Mouse (Mus musculus) lung, adult 10 weeks (tissue): ENCODE data around the gene Calca. TPM values are rescaled to one million over a fixed set of nuclear protein-coding genes. Genes with fewer than 3 reads are reported as not detected.

Experiments
- polyA plus RNA-seq: library from polyadenylated mRNA; stranded (reverse); fragments of 350-450 nt; fragmentation: Illumina TruSeq; extraction: RNeasy Lipid Tissue Mini Kit (QIAGEN cat#74804); gene quantifications from one replicate; pipeline ENCODE4 v1.2.3, GENCODE M21; 2014; ENCODE audit warnings: low read depth, low replicate concordance; ENCODE audit not compliant: insufficient read depth

Calca gene
- 4.1 TPM for polyA plus RNA-seq

DNA sequence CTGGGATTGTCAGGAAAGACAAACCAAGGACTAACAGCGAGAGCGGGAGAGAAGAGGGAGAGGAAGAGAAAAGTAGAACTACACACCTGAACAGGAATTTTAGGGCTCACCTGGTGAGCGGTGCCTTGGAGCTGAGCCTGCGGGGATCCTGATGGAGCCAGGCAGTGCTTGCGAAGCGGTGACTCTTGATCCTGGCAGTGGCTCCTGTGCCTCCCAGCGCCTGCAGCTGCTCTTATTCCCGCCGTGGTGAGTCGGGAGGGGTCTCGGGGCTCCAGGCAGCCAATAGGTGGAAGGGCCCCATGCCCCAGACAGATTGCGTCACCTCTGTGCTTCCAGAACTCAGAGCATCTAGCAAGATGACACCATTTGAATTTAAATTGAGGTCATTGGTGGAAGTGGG is at the start of gene Calca:
Calca (minus strand) TSS at position 256 of the 400 bp plus-strand sequence.

Other genes starting within 250 kb of the Calca start
- 4.5 TPM for gene Pde3b, start 221.1 kb downstream of the Calca start, polyA plus RNA-seq
- gene Cyp2r1, start 73.4 kb downstream of the Calca start, polyA plus RNA-seq: 1.3 TPM
- gene Calcb, start 82.3 kb upstream of the Calca start, polyA plus RNA-seq: 1.0 TPM
- gene Insc, start 107.3 kb upstream of the Calca start, polyA plus RNA-seq: 0.28 TPM